Mouse (Mus musculus) stomach, embryonic 16.5 days (tissue): ENCODE data around the gene Adora1. TPM values are rescaled to one million over a fixed set of nuclear protein-coding genes. Genes with fewer than 3 reads are reported as not detected.

Experiments used
- ATAC-seq: fragments of 200-750 bp; cut with Nextera tagmentation; 2 replicates; pipeline ENCODE4 v1.8.0; 2017; ENCODE audit warnings: moderate number of reproducible peaks, moderate TSS enrichment; ENCODE audit not compliant: insufficient read depth, low FRiP score
- H3K27ac ChIP-seq: fragments of 300-500 bp; sonication (generic); 2 replicates; pipeline ENCODE4 v1.5.1; 2014; ENCODE audit warnings: low read length
- H3K27me3 ChIP-seq: fragments of 300-500 bp; sonication (generic); 2 replicates; pipeline ENCODE4 v1.6.1; 2014; ENCODE audit warnings: low read length, control low read depth, mixed read lengths; ENCODE audit not compliant: control insufficient read depth, insufficient read depth
- H3K36me3 ChIP-seq: fragments of 300-500 bp; sonication (generic); 2 replicates; pipeline ENCODE4 v1.6.1; 2014; ENCODE audit warnings: low read length; ENCODE audit not compliant: control insufficient read depth, insufficient read depth
- H3K4me1 ChIP-seq: fragments of 300-500 bp; sonication (generic); 2 replicates; pipeline ENCODE4 v1.6.1; 2014; ENCODE audit warnings: low read length, control low read depth, mixed read lengths; ENCODE audit not compliant: control insufficient read depth, insufficient read depth
- H3K4me2 ChIP-seq: fragments of 300-500 bp; sonication (generic); 2 replicates; pipeline ENCODE4 v1.6.1; 2014; ENCODE audit warnings: low read depth, low read length, mixed read lengths
- H3K4me3 ChIP-seq: fragments of 300-500 bp; sonication (generic); replicated peaks from 2 replicates; pipeline ENCODE4 v1.5.1; 2014; ENCODE audit warnings: mild to moderate bottlenecking, low read length
- H3K9ac ChIP-seq: fragments of 300-500 bp; sonication (generic); 2 replicates; pipeline ENCODE4 v1.6.1; 2014; ENCODE audit warnings: low read length
- H3K9me3 ChIP-seq: fragments of 300-500 bp; sonication (generic); replicated peaks from 2 replicates; pipeline ENCODE4 v1.6.1; 2016; ENCODE audit warnings: low read length, control low read depth; ENCODE audit not compliant: control insufficient read depth
- WGBS: fragments of 180-500 bp; shearing (Covaris S2); extraction: QIAGEN DNeasy Blood & Tissue Kit; methylation state at CpG from one replicate; pipeline ENCODE4 v1.1.7; 2014; 5-methylcytosine and 5-hydroxymethylcytosine counted together
- polyA plus RNA-seq: library from polyadenylated mRNA; unstranded; fragments of >200 nt; fragmentation: Nextera tagmentation; extraction: Ambion mirVana; gene quantifications from 2 replicates; pipeline ENCODE4 v1.2.1, GENCODE M21; 2015

The Adora1 gene
- polyA plus RNA-seq, 1 experiment from 2014 or later = 15.3 TPM

DNA sequence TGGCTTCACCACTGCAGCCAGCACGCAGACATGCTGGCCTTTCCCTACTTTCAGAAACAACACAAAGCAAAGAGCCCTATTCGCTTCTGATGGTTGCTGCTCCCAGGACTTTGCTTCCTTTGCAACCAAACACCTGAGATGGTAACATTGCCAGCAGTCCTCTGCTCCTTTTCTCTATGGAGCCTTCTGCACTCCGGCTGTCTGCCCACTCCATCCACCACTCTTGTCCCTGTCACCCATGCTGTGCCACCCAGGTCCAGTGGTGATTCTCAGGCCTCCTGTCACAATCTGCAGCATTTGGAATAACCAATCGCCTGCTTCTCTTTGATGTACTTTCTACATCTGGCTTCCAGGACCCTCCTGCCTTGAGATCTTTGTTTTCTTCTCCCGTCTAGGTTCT is 9.9 kb downstream of the Adora1 start:
- ATAC-seq = no peak
- WGBS = 86% methylated on average over 5 of the region's 5 CpGs
- H3K27ac ChIP-seq = no peak overlapping the region
- no peaks in the 10 kb centered on the region; the same call in 1 of the 2 replicates for H3K4me1 ChIP-seq
- no peaks in the 10 kb centered on the region for H3K36me3 ChIP-seq
- H3K9ac ChIP-seq = no peak overlapping the region
- H3K27me3 ChIP-seq = no peaks in the 10 kb centered on the region
- no peak overlapping the region for H3K4me3 ChIP-seq
- no peaks in the 10 kb centered on the region for H3K9me3 ChIP-seq
- no peak overlapping the region for H3K4me2 ChIP-seq

DNA sequence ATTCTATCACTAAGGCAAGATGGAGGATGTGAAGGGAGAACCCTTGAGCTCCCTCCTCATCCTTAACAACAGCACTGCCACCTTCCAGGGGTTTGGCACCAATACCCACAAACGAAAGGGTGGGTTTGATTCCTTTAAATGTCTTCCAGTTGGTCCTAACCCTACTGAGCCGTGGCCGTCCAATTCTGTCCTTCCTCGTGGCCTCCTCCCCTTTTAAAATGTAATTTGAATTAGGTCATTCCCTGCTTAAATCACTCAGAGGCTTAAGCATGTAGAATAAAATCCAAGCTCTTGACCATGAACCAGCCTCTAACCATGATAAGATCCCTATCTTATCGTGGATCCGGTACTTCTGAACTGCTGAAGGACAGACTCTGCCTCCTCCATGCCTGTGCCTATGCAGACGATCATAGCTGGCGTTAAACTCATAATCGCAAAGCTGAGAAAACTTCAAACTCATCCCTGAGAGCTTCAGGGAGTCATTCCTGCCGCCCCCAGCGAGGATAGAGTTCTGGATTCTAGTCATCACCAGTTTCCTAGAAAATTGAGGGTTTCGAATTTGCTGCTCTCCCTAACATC is 10.5 kb downstream of the Adora1 start:
- 84% methylated on average over 12 of the region's 12 CpGs for WGBS
- Histone ChIP-seq H3K4me3 (no peak overlapping the region), H3K36me3 (no peaks in the 10 kb centered on the region), H3K4me1 (no peaks in the 10 kb centered on the region; the same call in 1 of the 2 replicates), H3K27ac (no peak overlapping the region), H3K9ac (no peak overlapping the region), H3K4me2 (no peak overlapping the region), H3K9me3 (no peaks in the 10 kb centered on the region), H3K27me3 (no peaks in the 10 kb centered on the region)
- no peak for ATAC-seq

DNA sequence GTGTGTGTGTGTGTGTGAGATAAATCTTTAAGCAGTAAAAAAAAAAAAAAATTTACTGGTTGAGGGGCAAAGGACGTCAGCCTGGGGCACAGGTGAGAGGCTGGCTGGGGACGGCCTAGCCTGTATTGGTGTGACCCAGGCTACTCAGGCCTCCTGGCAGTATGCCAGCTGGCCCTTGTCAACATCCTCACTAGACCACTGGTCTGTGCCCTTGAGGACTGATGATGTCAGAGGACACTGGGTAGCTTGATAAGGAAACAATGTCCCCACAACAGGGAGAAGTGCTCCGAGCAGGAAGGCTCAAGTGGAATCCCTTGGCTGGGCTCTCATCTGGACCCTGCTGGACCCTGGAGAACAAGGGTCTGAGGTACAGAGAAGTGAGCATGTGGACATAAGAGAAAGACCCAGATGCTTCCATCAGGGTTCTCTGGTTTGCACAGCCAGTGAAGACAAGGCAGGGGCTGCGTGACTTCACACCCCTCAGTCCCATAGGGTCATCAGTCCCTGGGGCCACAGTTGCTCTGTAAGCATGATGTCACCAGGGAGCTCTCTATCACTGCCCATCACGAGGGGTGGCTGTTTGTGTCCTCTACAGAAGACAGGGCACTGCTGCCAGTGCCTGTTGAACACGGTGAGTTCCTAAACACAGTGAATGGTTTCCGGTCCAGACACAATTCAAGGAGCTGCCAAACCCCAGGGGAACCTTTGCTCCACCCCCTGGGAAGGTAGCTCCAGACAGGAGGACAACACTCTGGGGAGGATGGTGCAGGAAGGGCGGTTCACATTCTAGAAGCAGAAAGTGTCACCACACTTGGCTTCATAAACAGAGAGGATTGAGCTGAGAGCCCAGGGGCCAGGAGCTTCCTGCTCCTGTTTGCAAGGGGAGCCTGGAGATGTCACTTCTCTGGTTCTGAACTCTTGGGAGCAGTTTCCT is 12.8 kb downstream of the Adora1 start:
- H3K9me3 ChIP-seq = no peaks in the 10 kb centered on the region
- H3K27ac ChIP-seq = no peak overlapping the region
- no peak overlapping the region for H3K4me2 ChIP-seq
- ATAC-seq = peak; percentile 63; the same call in 1 of the 2 replicates
- 53% methylated on average over 8 of the region's 8 CpGs for WGBS
- no peaks in the 10 kb centered on the region for H3K27me3 ChIP-seq
- H3K4me3 ChIP-seq = no peak overlapping the region
- no peak overlapping the region for H3K9ac ChIP-seq
- H3K4me1 ChIP-seq = no peaks in the 10 kb centered on the region; the same call in 1 of the 2 replicates
- no peaks in the 10 kb centered on the region for H3K36me3 ChIP-seq

DNA sequence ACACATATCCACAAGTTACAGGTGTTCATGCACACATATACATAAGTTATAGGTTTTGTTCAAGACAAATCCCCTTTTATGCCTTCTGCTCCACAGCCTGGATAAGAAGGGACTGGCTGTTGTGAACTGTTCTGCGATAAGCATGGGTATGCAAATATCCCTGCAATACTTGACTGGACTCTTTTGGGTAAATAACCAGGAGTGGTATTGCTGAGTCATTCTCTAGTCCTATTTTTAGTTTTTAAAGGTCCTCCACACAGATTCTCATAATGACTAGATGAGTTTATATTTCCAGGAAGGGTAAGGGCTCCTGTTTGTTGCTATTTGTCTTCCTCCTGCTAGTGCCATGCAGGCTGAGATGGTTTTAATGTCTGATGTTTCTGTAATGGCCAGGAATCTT is 14.1 kb downstream of the Adora1 start:
- Histone ChIP-seq H3K4me2 (no peak overlapping the region), H3K27me3 (no peaks in the 10 kb centered on the region), H3K4me3 (no peak overlapping the region), H3K27ac (peak overlapping the region; percentile 5; the same call in 1 of the 2 replicates), H3K9ac (no peak overlapping the region), H3K9me3 (no peaks in the 10 kb centered on the region), H3K4me1 (no peaks in the 10 kb centered on the region; the same call in 1 of the 2 replicates), H3K36me3 (no peaks in the 10 kb centered on the region)
- WGBS = 71% methylated on average over 1 of the region's 1 CpGs
- no peak for ATAC-seq

DNA sequence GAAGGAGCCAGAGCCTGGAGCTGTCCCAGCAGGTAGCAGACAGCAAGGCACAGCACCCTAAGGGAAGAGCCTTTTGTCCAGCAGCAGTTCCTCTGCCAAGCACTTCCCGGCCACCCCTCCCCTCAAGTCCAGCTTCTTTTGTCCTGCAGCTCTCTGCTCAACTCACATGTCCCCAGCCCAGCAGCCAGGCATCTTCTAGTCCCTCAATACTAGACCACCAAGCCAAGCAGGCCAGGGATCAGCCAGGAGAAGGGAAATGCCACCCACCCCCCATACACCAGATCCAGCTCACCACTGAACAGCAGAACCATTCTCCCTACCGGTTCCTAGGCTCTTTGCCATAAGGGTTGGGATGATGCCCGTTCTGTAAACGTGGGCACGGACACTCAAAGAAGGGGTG is 15.6 kb downstream of the Adora1 start:
- H3K27me3 ChIP-seq = no peaks in the 10 kb centered on the region
- no peaks in the 10 kb centered on the region for H3K36me3 ChIP-seq
- H3K4me2 ChIP-seq = no peak overlapping the region
- 76% methylated on average over 5 of the region's 5 CpGs for WGBS
- no peak overlapping the region for H3K27ac ChIP-seq
- H3K4me1 ChIP-seq = peaks cover 2% of the 10 kb centered on the region; the same call in 1 of the 2 replicates
- no peak for ATAC-seq
- H3K9me3 ChIP-seq = no peaks in the 10 kb centered on the region
- H3K9ac ChIP-seq = no peak overlapping the region
- H3K4me3 ChIP-seq = no peak overlapping the region

DNA sequence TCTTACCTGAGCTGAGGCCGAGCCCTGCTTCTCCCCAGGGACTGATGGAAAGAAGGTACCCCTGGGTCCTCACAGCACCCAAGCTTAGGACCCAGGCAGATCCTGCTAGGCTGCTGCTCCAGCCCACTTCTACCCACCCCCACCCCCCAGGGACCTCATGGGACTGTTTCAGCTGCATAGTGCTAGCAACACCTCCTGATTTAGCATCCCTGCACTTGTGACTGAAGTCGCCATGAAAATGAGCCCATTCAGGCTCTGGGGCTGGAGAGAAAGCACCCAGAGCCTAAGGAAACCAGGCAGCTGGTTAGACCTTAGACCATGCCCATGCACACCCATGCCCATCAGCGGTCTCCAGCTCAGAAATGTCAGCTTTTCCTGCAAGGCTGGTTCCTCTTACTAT is 17.3 kb downstream of the Adora1 start:
- Histone ChIP-seq H3K36me3 (no peaks in the 10 kb centered on the region), H3K27ac (peak overlapping the region; percentile 73), H3K4me3 (no peak overlapping the region), H3K27me3 (no peaks in the 10 kb centered on the region), H3K9me3 (no peaks in the 10 kb centered on the region), H3K4me2 (no peak overlapping the region), H3K4me1 (peaks cover 2% of the 10 kb centered on the region; the same call in 1 of the 2 replicates), H3K9ac (0 out of 2 replicates have a peak overlapping the region, but pooled peaks have one; percentile 20)
- ATAC-seq = no peak
- 89% methylated on average over 3 of the region's 3 CpGs for WGBS

DNA sequence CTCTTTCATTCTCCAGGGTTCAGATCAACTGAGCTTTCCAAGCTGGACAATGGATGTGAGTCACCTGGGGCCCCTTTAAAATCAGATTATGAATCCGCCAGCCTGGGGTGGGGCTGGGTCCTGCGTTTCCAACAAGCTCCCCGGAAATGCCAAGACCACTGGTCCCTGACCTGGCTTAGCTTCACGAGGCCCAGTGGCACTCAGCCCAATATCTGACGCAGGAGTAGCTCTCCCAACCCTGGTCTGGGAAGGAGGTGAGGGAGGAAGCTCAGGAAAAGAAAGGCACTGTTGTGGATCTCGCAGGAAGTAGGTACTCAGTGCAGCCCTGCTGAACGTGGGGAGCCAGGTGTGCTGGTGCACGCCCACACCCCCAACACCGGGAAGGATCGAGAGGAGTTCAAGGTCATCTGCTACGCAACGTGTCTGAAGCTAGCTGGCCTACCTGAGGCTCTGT is 18.2 kb downstream of the Adora1 start:
- ATAC-seq = peak; percentile 81
- H3K27ac ChIP-seq = peak overlapping the region; percentile 73
- no peaks in the 10 kb centered on the region for H3K27me3 ChIP-seq
- 42% methylated on average over 12 of the region's 12 CpGs for WGBS
- no peak overlapping the region for H3K4me3 ChIP-seq
- no peaks in the 10 kb centered on the region for H3K9me3 ChIP-seq
- no peak overlapping the region for H3K9ac ChIP-seq
- H3K36me3 ChIP-seq = no peaks in the 10 kb centered on the region
- no peak overlapping the region for H3K4me2 ChIP-seq
- H3K4me1 ChIP-seq = peaks cover 2% of the 10 kb centered on the region; the same call in 1 of the 2 replicates

DNA sequence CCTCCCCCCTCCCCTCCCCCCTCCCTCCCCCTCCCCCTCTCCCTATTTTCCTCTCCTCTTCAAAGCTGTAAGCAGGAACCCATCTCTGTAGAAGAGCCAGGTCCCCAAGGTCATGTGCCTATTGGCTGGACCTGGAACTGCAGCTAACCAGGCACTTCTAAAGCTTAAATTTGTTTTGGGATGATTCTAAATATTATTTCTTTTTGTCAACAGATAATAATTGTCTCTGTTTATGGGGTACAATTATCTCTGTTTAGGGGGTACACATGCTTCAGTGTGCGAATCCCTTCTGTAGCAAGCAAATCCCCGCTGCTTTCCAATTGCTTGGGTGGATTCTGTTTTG is 18.6 kb downstream of the Adora1 start:
- H3K27ac ChIP-seq = peak overlapping the region; percentile 73
- H3K9me3 ChIP-seq = no peaks in the 10 kb centered on the region
- H3K9ac ChIP-seq = no peak overlapping the region
- WGBS = 83% methylated on average over 2 of the region's 2 CpGs
- no peaks in the 10 kb centered on the region for H3K27me3 ChIP-seq
- 0 out of 2 replicates have a peak, but pooled peaks cover 2% of the 10 kb centered on the region for H3K4me1 ChIP-seq
- H3K4me3 ChIP-seq = no peak overlapping the region
- no peaks in the 10 kb centered on the region for H3K36me3 ChIP-seq
- H3K4me2 ChIP-seq = 0 out of 2 replicates have a peak overlapping the region, but pooled peaks have one; percentile 7
- ATAC-seq = no peak
